Mouse (Mus musculus) T-helper 1 cell (primary cell): ENCODE measurements around the gene Eme1.

ENCODE experiments used
- in situ Hi-C: fragments of 300-600 bp; cut with MboI, MseI; formaldehyde crosslinking; loops from one replicate; pipeline ENCODE4 v1.15.1; 2025; ENCODE audit warnings: high pct_unique_total_duplicates

Eme1 gene

DNA sequence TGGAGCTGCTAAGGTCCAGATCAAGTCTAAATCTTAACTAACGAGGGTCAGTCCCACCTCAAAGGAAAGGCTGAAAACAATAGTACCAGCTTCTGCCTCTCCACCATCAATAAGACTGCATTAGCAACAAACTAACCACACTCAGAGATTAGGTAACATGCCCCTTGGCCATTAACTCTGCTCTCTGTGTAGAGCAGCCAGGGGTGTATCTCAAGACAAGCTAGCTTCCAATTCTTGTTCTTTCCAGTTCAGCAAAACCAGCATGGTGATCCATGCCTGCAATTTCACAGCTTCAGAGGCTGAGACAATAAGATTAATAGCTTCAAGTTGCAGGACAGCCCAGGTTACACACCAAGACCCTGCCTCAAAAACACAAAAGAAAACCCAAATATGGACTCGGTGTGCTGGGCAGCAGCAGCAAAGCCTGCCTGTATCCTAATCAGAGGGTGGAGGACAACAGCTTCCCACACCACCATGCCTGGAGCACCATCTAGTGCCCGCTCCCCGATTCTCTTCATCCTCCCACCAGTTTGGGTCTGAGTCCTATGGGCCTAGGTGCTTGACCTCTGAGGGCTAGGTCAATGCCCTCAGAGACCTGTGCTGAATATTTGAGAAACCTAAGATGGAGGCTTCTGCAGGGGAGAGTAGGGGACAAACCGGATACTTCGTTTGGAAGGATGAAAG is 55.2 kb downstream of the Eme1 start:
- in situ Hi-C loops, result no loop called here

DNA sequence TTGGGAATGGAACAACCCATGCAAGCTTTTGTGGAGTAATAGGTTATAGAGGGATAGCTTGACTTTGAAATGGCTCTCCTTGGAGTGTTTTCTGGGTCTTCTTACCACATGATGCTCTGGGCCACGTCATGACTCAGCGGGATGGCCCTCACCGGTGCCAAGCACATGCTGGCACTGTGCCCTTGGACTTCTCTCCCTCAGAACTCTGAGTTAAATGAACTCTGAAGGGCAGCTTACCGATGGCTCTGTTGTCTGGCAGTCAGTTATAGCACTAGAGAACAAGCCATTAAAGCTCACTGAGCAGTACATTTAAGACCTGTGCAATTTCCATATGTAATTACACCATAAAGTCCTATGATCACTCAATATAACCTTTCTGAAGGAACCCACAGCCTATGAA is 56.4 kb downstream of the Eme1 start:
- in situ Hi-C loops, result no loop called here

GRCm38 (mm10) chr11:94596311-94596852 is 57.4 kb downstream of the Eme1 start:
- in situ Hi-C loops, result no loop called here
